Mouse (Mus musculus) neural tube, embryonic 11.5 days (tissue): ENCODE results near the gene Sec14l1. TPM values are rescaled to one million over a fixed set of nuclear protein-coding genes. Genes with fewer than 3 reads are reported as not detected.

Experiments used
- ATAC-seq: fragments of 200-750 bp; cut with Nextera tagmentation; 2 replicates; pipeline ENCODE4 v1.8.0; 2017; ENCODE audit warnings: moderate number of reproducible peaks, mild to moderate bottlenecking, moderate TSS enrichment, moderate library complexity; ENCODE audit not compliant: insufficient read depth, low FRiP score, low TSS enrichment
- DNase-seq: peaks from one replicate; pipeline ENCODE4 v3.0.0-alpha.2; 2015; ENCODE audit warnings: low spot score
- H3K27ac ChIP-seq: fragments of 300-500 bp; sonication (generic); 2 replicates; pipeline ENCODE4 v1.5.1; 2014; ENCODE audit warnings: low read depth, mild to moderate bottlenecking, low read length
- H3K27me3 ChIP-seq: fragments of 300-500 bp; sonication (generic); 2 replicates; pipeline ENCODE4 v1.6.1; 2014; ENCODE audit warnings: mild to moderate bottlenecking, low read length, mixed read lengths; ENCODE audit not compliant: control insufficient read depth, insufficient read depth
- H3K36me3 ChIP-seq: fragments of 300-500 bp; sonication (generic); 2 replicates; pipeline ENCODE4 v1.6.1; 2014; ENCODE audit warnings: mild to moderate bottlenecking, low read length, moderate library complexity, mixed read lengths; ENCODE audit not compliant: control insufficient read depth, insufficient read depth
- H3K4me1 ChIP-seq: fragments of 300-500 bp; sonication (generic); 2 replicates; pipeline ENCODE4 v1.6.1; 2014; ENCODE audit warnings: low read length, mixed read lengths; ENCODE audit not compliant: control insufficient read depth, insufficient read depth
- H3K4me2 ChIP-seq: fragments of 300-500 bp; sonication (generic); 2 replicates; pipeline ENCODE4 v1.6.1; 2014; ENCODE audit warnings: low read depth, mild to moderate bottlenecking, moderate library complexity
- H3K4me3 ChIP-seq: fragments of 300-500 bp; sonication (generic); 2 replicates; pipeline ENCODE4 v1.5.1; 2014; ENCODE audit warnings: low read depth, low read length
- H3K9ac ChIP-seq: fragments of 300-500 bp; sonication (generic); 2 replicates; pipeline ENCODE4 v1.6.1; 2014; ENCODE audit warnings: mild to moderate bottlenecking, low read length
- H3K9me3 ChIP-seq: fragments of 300-500 bp; sonication (generic); 2 replicates; pipeline ENCODE4 v1.6.1; 2016; ENCODE audit warnings: low read length; ENCODE audit not compliant: control insufficient read depth
- WGBS: fragments of 180-500 bp; shearing (Covaris S2); extraction: QIAGEN DNeasy Blood & Tissue Kit; methylation state at CpG from one replicate; pipeline ENCODE4 v1.1.7; 2014; 5-methylcytosine and 5-hydroxymethylcytosine counted together
- polyA plus RNA-seq: library from polyadenylated mRNA; unstranded; fragments of >200 nt; fragmentation: Nextera tagmentation; extraction: Ambion mirVana; gene quantifications from 2 replicates; pipeline ENCODE4 v1.2.1, GENCODE M21; 2014

The Sec14l1 gene
- polyA plus RNA-seq, 1 experiment from 2014 or later, result 44.2 TPM

GRCm38 (mm10) chr11:117199282-117200175, 84.6 kb downstream of the Sec14l1 start, which contains the start of gene Sept9:
Gene Sept9 (plus strand): TSS chr11:117199661.
- peaks cover 8% of the 10 kb centered on the region for H3K4me1 ChIP-seq
- H3K27me3 ChIP-seq, result peaks cover 28% of the 10 kb centered on the region
- H3K36me3 ChIP-seq, result no peaks in the 10 kb centered on the region
- peak within 1 kb of the TSS; percentile 61 for H3K4me2 ChIP-seq
- peak within 1 kb of the TSS; percentile 29; the same call in 1 of the 2 replicates for H3K9ac ChIP-seq
- no peaks in the 10 kb centered on the region for H3K9me3 ChIP-seq
- no peak for ATAC-seq
- peak within 1 kb of the TSS; percentile 39 for H3K4me3 ChIP-seq
- WGBS, result 2% methylated on average over 70 of the region's 70 CpGs
- H3K27ac ChIP-seq, result no peak within 1 kb of the TSS
- no peak for DNase-seq

GRCm38 (mm10) chr11:117201846-117202245, 86.9 kb downstream of the Sec14l1 start:
- DNase-seq (no peak), ATAC-seq (no peak)
- Histone ChIP-seq H3K27me3 (peaks cover 28% of the 10 kb centered on the region), H3K9me3 (no peaks in the 10 kb centered on the region), H3K36me3 (no peaks in the 10 kb centered on the region), H3K4me2 (no peak overlapping the region), H3K9ac (no peak overlapping the region), H3K4me3 (no peak overlapping the region), H3K4me1 (peaks cover 8% of the 10 kb centered on the region), H3K27ac (no peak overlapping the region)
- WGBS, result 88% methylated on average over 12 of the region's 12 CpGs

DNA sequence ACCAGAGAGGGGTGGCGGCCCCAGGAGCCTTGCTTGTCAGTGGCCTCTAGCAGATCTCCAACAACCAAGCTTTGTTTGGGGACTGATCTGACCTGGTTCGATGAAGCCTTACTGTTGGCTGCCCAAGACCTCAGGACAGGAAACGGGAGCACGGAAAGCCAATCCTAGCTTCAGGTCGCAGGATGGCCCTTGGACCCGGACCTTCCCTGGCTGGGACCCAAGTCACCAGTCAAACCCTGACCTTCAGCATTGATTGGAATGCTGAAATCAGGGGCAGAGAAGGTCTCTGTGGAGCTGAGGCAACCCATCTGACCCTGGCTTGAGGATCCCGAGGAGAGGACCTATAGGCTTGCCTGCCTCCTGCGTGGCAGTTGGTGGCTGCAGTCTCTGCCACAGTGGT, 89.6 kb downstream of the Sec14l1 start:
- DNase-seq (no peak), ATAC-seq (no peak)
- Histone ChIP-seq H3K36me3 (no peaks in the 10 kb centered on the region), H3K4me3 (no peak overlapping the region), H3K9me3 (no peaks in the 10 kb centered on the region), H3K27me3 (peaks cover 16% of the 10 kb centered on the region), H3K4me2 (no peak overlapping the region), H3K4me1 (peaks cover 3% of the 10 kb centered on the region), H3K27ac (no peak overlapping the region), H3K9ac (no peak overlapping the region)
- 87% methylated on average over 8 of the region's 8 CpGs for WGBS

GRCm38 (mm10) chr11:117205042-117205441, 90.1 kb downstream of the Sec14l1 start:
- DNase-seq, result no peak
- 79% methylated on average over 6 of the region's 6 CpGs for WGBS

DNA sequence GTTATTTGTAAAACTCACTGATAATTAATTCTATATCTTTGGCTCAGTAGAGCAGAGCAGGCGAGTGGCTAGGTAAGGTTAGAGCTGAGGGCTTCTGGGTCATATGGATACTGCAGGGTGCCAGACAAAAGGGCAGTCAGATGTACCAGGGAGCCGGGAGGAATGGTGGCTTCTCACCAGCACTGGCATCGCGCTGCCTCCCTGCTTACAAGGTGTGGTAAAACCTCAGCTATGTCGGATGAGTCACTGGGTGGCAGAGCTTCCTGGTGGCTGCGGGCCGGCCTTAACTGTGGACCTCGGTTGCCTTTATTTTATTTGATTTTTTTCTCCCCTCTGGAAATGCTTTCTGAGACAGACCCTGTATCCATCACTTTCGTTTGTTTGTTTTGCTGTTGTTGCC, 90.5 kb downstream of the Sec14l1 start:
- Histone ChIP-seq H3K36me3 (no peaks in the 10 kb centered on the region), H3K27ac (no peak overlapping the region), H3K4me1 (no peaks in the 10 kb centered on the region), H3K4me2 (no peak overlapping the region), H3K4me3 (no peak overlapping the region), H3K9ac (no peak overlapping the region), H3K9me3 (no peaks in the 10 kb centered on the region), H3K27me3 (peaks cover 7% of the 10 kb centered on the region)
- no peak for ATAC-seq
- DNase-seq, result no peak
- WGBS, result 90% methylated on average over 9 of the region's 9 CpGs

More at GRCm38 (mm10) chr11:117205042-117205441, 90.1 kb downstream of the Sec14l1 start:
- H3K4me3 ChIP-seq, result no peak overlapping the region
- peaks cover 11% of the 10 kb centered on the region for H3K27me3 ChIP-seq
- ATAC-seq, result no peak
- H3K9ac ChIP-seq, result no peak overlapping the region
- no peaks in the 10 kb centered on the region for H3K36me3 ChIP-seq
- H3K9me3 ChIP-seq, result no peaks in the 10 kb centered on the region
- no peak overlapping the region for H3K27ac ChIP-seq
- H3K4me1 ChIP-seq, result no peaks in the 10 kb centered on the region
- no peak overlapping the region for H3K4me2 ChIP-seq

- no peak overlapping the region for H3K27ac ChIP-seq
Measured at GRCm38 (mm10) chr11:117207436-117207835, 92.5 kb downstream of the Sec14l1 start.

GRCm38 (mm10) chr11:117208151-117208673, 93.2 kb downstream of the Sec14l1 start:
- DNase-seq (no peak), ATAC-seq (no peak)
- Histone ChIP-seq H3K4me1 (no peaks in the 10 kb centered on the region), H3K27ac (no peak overlapping the region), H3K36me3 (no peaks in the 10 kb centered on the region), H3K4me3 (no peak overlapping the region), H3K4me2 (no peak overlapping the region), H3K9me3 (no peaks in the 10 kb centered on the region), H3K9ac (no peak overlapping the region), H3K27me3 (no peaks in the 10 kb centered on the region)
- 83% methylated on average over 8 of the region's 8 CpGs for WGBS

More at GRCm38 (mm10) chr11:117207436-117207835, 92.5 kb downstream of the Sec14l1 start:
- Histone ChIP-seq H3K27me3 (no peaks in the 10 kb centered on the region), H3K4me1 (no peaks in the 10 kb centered on the region), H3K36me3 (no peaks in the 10 kb centered on the region), H3K4me3 (no peak overlapping the region), H3K9me3 (no peaks in the 10 kb centered on the region), H3K4me2 (no peak overlapping the region), H3K9ac (no peak overlapping the region)
- ATAC-seq (no peak), DNase-seq (no peak)
- WGBS, result 66% methylated on average over 5 of the region's 5 CpGs
